Mouse (Mus musculus) testis, adult 2 months (tissue): Measurements from ENCODE around the gene Pnpo. TPM values are rescaled to one million over a fixed set of nuclear protein-coding genes. Genes with fewer than 3 reads are reported as not detected.

ENCODE experiments used
- H3K27ac ChIP-seq: fragments of 200-500 bp; 2 replicates; pipeline ENCODE4 v1.5.1; 2012; ENCODE audit warnings: low read depth, low read length; ENCODE audit not compliant: control insufficient read depth, insufficient read depth
- H3K27me3 ChIP-seq: fragments of 200-500 bp; 2 replicates; pipeline ENCODE4 v1.6.1; 2012; ENCODE audit warnings: mild to moderate bottlenecking, low read length, moderate library complexity; ENCODE audit not compliant: control insufficient read depth, insufficient read depth
- H3K36me3 ChIP-seq: fragments of 200-500 bp; 2 replicates; pipeline ENCODE4 v1.6.1; 2012; ENCODE audit warnings: mild to moderate bottlenecking, low read length; ENCODE audit not compliant: control insufficient read depth, insufficient read depth
- H3K4me1 ChIP-seq: fragments of 200-500 bp; 2 replicates; pipeline ENCODE4 v1.6.1; 2012; ENCODE audit warnings: low read length; ENCODE audit not compliant: control insufficient read depth, insufficient read depth
- H3K4me3 ChIP-seq: fragments of 200-500 bp; 2 replicates; pipeline ENCODE4 v1.5.1; 2012; ENCODE audit warnings: low read depth, mild to moderate bottlenecking, low read length, moderate library complexity, mixed read lengths; ENCODE audit not compliant: control insufficient read depth
- CTCF ChIP-seq: fragments of 200-500 bp; IDR thresholded peaks from 2 replicates; pipeline ENCODE4 v1.5.1; 2012; ENCODE audit warnings: low read depth, mild to moderate bottlenecking, inconsistent platforms, low read length, moderate library complexity; ENCODE audit not compliant: control insufficient read depth, insufficient read depth, insufficient replicate concordance
- POLR2A ChIP-seq: fragments of 200-500 bp; IDR thresholded peaks from 2 replicates; pipeline ENCODE4 v1.6.1; 2012; ENCODE audit warnings: low read depth, mild to moderate bottlenecking, inconsistent platforms, low read length, moderate library complexity; ENCODE audit not compliant: control insufficient read depth
- polyA plus RNA-seq: library from polyadenylated mRNA; depleted of rRNA; stranded (reverse); fragments of >200 nt; gene quantifications from 2 replicates; pipeline ENCODE4 v1.2.3, GENCODE M21; 2012

Gene Pnpo
- polyA plus RNA-seq, 1 experiment, result 3.8 TPM

GRCm38 (mm10) chr11:96956009-96956724, 12.4 kb upstream of the Pnpo start:
- TF ChIP-seq CTCF (no peak), POLR2A (no peak)

GRCm38 (mm10) chr11:96955094-96955493, 11.3 kb upstream of the Pnpo start:
- TF ChIP-seq POLR2A (no peak), CTCF (no peak)
- no peaks in the 10 kb centered on the region; the same call in 1 of the 2 replicates for H3K4me1 ChIP-seq
- H3K36me3 ChIP-seq, result peaks cover 9% of the 10 kb centered on the region
- no peak overlapping the region for H3K4me3 ChIP-seq
- H3K27me3 ChIP-seq, result no peaks in the 10 kb centered on the region
- no peak overlapping the region for H3K27ac ChIP-seq

More at GRCm38 (mm10) chr11:96956009-96956724, 12.4 kb upstream of the Pnpo start:
- no peaks in the 10 kb centered on the region for H3K27me3 ChIP-seq
- H3K36me3 ChIP-seq, result peaks cover 9% of the 10 kb centered on the region
- no peak overlapping the region for H3K27ac ChIP-seq
- no peaks in the 10 kb centered on the region; the same call in 1 of the 2 replicates for H3K4me1 ChIP-seq
- no peak overlapping the region for H3K4me3 ChIP-seq

GRCm38 (mm10) chr11:96952896-96953295, 9.1 kb upstream of the Pnpo start:
- Histone ChIP-seq H3K4me3 (no peak overlapping the region), H3K4me1 (no peaks in the 10 kb centered on the region; the same call in 1 of the 2 replicates), H3K36me3 (peaks cover 9% of the 10 kb centered on the region), H3K27me3 (no peaks in the 10 kb centered on the region), H3K27ac (no peak overlapping the region)
- TF ChIP-seq CTCF (no peak), POLR2A (no peak)

GRCm38 (mm10) chr11:96952426-96952825, 8.6 kb upstream of the Pnpo start:
- no peak overlapping the region for H3K27ac ChIP-seq
- no peaks in the 10 kb centered on the region for H3K27me3 ChIP-seq
- peaks cover 8% of the 10 kb centered on the region for H3K36me3 ChIP-seq
- H3K4me1 ChIP-seq, result peaks cover 2% of the 10 kb centered on the region
- H3K4me3 ChIP-seq, result no peak overlapping the region
- TF ChIP-seq CTCF (no peak), POLR2A (no peak)

- H3K36me3 ChIP-seq, result no peaks in the 10 kb centered on the region
- peaks cover 4% of the 10 kb centered on the region for H3K4me1 ChIP-seq
- no peak overlapping the region for H3K4me3 ChIP-seq
- no peak for TF ChIP-seq POLR2A
- TF ChIP-seq CTCF, result peak; percentile 26; the same call in 1 of the 2 replicates
- H3K27ac ChIP-seq, result no peak overlapping the region
- H3K27me3 ChIP-seq, result no peaks in the 10 kb centered on the region
Measured at GRCm38 (mm10) chr11:96950767-96951166, 7.0 kb upstream of the Pnpo start.

- Histone ChIP-seq H3K27me3 (no peaks in the 10 kb centered on the region), H3K4me1 (peaks cover 20% of the 10 kb centered on the region), H3K27ac (no peak overlapping the region), H3K4me3 (no peak overlapping the region), H3K36me3 (no peaks in the 10 kb centered on the region)
- TF ChIP-seq POLR2A (no peak), CTCF (no peak)
Measured at GRCm38 (mm10) chr11:96947849-96948248, 4.1 kb upstream of the Pnpo start.

- TF ChIP-seq CTCF, result no peak
- no peak for TF ChIP-seq POLR2A
- Histone ChIP-seq H3K27ac (no peak overlapping the region), H3K4me3 (no peak overlapping the region)
Measured at GRCm38 (mm10) chr11:96946498-96946897, 2.7 kb upstream of the Pnpo start.

More at GRCm38 (mm10) chr11:96946498-96946897, 2.7 kb upstream of the Pnpo start:
- no peaks in the 10 kb centered on the region for H3K36me3 ChIP-seq
- H3K27me3 ChIP-seq, result no peaks in the 10 kb centered on the region
- H3K4me1 ChIP-seq, result peaks cover 20% of the 10 kb centered on the region
